Mouse (Mus musculus) B cell, adult 62 days (primary cell): Measurements from ENCODE around the gene Isca2. TPM values are rescaled to one million over a fixed set of nuclear protein-coding genes. Genes with fewer than 3 reads are reported as not detected.

Experiments
- total RNA-seq: library from RNA; stranded (reverse); gene quantifications from 4 replicates; pipeline ENCODE4 v1.2.4, GENCODE M21; 2023

The Isca2 gene
- total RNA-seq, result 49.9 to 75.6 TPM (median 61.5 TPM) in 4 replicates

GRCm38 (mm10) chr12:84772726-84773441, at the start of gene Isca2, which contains the start of gene Npc2:
TSS of gene Isca2 (plus strand) at chr12:84773251.
TSS of gene Npc2 (minus strand) at chr12:84773152.

Other genes with a start within 250 kb of the Isca2 start
- gene Vsx2, start 203.5 kb upstream of the Isca2 start, total RNA-seq, result not detected in 4 replicates
- gene Abcd4, start 155.8 kb upstream of the Isca2 start, total RNA-seq, result 17.5 to 20.0 TPM (median 18.4 TPM) in 4 replicates
- not detected in 4 replicates for gene Vrtn, start 132.2 kb upstream of the Isca2 start, total RNA-seq
- not detected in 4 replicates for gene Syndig1l, start 74.4 kb upstream of the Isca2 start, total RNA-seq
- 41.5 to 51.5 TPM (median 48.5 TPM) in 4 replicates for gene Npc2, start 99 bp upstream of the Isca2 start, total RNA-seq
- gene Ltbp2, start 103.3 kb downstream of the Isca2 start, total RNA-seq, result not detected in 4 replicates
- 83.7 to 98.8 TPM (median 94.4 TPM) in 4 replicates for gene Fcf1, start 197.6 kb downstream of the Isca2 start, total RNA-seq
- gene Arel1, start 197.6 kb downstream of the Isca2 start, total RNA-seq, result 48.2 to 57.0 TPM (median 52.9 TPM) in 4 replicates
- gene Ylpm1, start 223.1 kb downstream of the Isca2 start, total RNA-seq, result 88.3 to 93.3 TPM (median 91.2 TPM) in 4 replicates